Mouse (Mus musculus) heart, embryonic 15.5 days (tissue): Measurements from ENCODE around the gene Gm49405. TPM values are rescaled to one million over a fixed set of nuclear protein-coding genes. Genes with fewer than 3 reads are reported as not detected.

Experiments used
- ATAC-seq: fragments of 200-750 bp; cut with Nextera tagmentation; replicated peaks from 2 replicates; pipeline ENCODE4 v1.8.0; 2017; ENCODE audit warnings: low read depth, moderate TSS enrichment; ENCODE audit not compliant: insufficient number of reproducible peaks, insufficient read depth, low FRiP score
- H3K27ac ChIP-seq: fragments of 300-500 bp; sonication (generic); 2 replicates; pipeline ENCODE4 v1.5.1; 2015; ENCODE audit warnings: mild to moderate bottlenecking, inconsistent platforms
- H3K27me3 ChIP-seq: fragments of 300-500 bp; sonication (generic); 2 replicates; pipeline ENCODE4 v1.6.1; 2015; ENCODE audit warnings: inconsistent platforms
- H3K36me3 ChIP-seq: fragments of 300-500 bp; sonication (generic); 2 replicates; pipeline ENCODE4 v1.6.1; 2015; ENCODE audit warnings: mild to moderate bottlenecking, inconsistent platforms
- H3K4me1 ChIP-seq: fragments of 300-500 bp; sonication (generic); replicated peaks from 2 replicates; pipeline ENCODE4 v1.6.1; 2015; ENCODE audit warnings: inconsistent platforms
- H3K4me2 ChIP-seq: fragments of 300-500 bp; sonication (generic); 2 replicates; pipeline ENCODE4 v1.6.1; 2015; ENCODE audit warnings: inconsistent platforms, mild to moderate bottlenecking, moderate library complexity
- H3K4me3 ChIP-seq: fragments of 300-500 bp; sonication (generic); 2 replicates; pipeline ENCODE4 v1.5.1; 2015; ENCODE audit warnings: mild to moderate bottlenecking, inconsistent platforms
- H3K9ac ChIP-seq: fragments of 300-500 bp; sonication (generic); 2 replicates; pipeline ENCODE4 v1.6.1; 2015; ENCODE audit warnings: mild to moderate bottlenecking, inconsistent platforms
- H3K9me3 ChIP-seq: fragments of 300-500 bp; sonication (generic); replicated peaks from 2 replicates; pipeline ENCODE4 v1.6.1; 2016; ENCODE audit warnings: inconsistent platforms
- WGBS: fragments of 180-500 bp; shearing (Covaris S2); methylation state at CpG from one replicate; pipeline ENCODE4 v1.1.7; 2015; ENCODE audit warnings: mixed read lengths; 5-methylcytosine and 5-hydroxymethylcytosine counted together
- polyA plus RNA-seq: library from polyadenylated mRNA; unstranded; fragments of >200 nt; fragmentation: Nextera tagmentation; extraction: Ambion mirVana; gene quantifications from 2 replicates; pipeline ENCODE4 v1.2.1, GENCODE M21; 2015

The Gm49405 gene
- polyA plus RNA-seq, 1 experiment from 2014 or later = 4.5 TPM

- Histone ChIP-seq H3K4me1 (peaks cover 37% of the 10 kb centered on the region), H3K4me3 (peak overlapping the region; percentile 87), H3K4me2 (peak overlapping the region; percentile 95), H3K27ac (no peak overlapping the region), H3K36me3 (no peaks in the 10 kb centered on the region), H3K9ac (peak overlapping the region; percentile 53), H3K27me3 (no peaks in the 10 kb centered on the region), H3K9me3 (no peaks in the 10 kb centered on the region)
- WGBS = 78% methylated on average over 9 of the region's 9 CpGs
- no peak for ATAC-seq
Observed at GRCm38 (mm10) chr19:3999121-3999730, 1.2 kb upstream of the Gm49405 start.

GRCm38 (mm10) chr19:4000949-4001525 lies 611 bp downstream of the Gm49405 start:
- 18% methylated on average over 17 of the region's 17 CpGs for WGBS
- H3K27ac ChIP-seq = peak overlapping the region; percentile 99
- no peak for ATAC-seq

GRCm38 (mm10) chr19:4001752-4002151 lies 1.3 kb downstream of the Gm49405 start:
- H3K4me2 ChIP-seq = peak overlapping the region; percentile 95
- H3K27ac ChIP-seq = peak overlapping the region; percentile 99
- 64% methylated on average over 5 of the region's 5 CpGs for WGBS
- no peaks in the 10 kb centered on the region for H3K27me3 ChIP-seq
- no peak overlapping the region; the same call in 1 of the 2 replicates for H3K9ac ChIP-seq
- H3K9me3 ChIP-seq = no peaks in the 10 kb centered on the region
- peak overlapping the region; percentile 87; the same call in 1 of the 2 replicates for H3K4me3 ChIP-seq
- peaks cover 52% of the 10 kb centered on the region for H3K4me1 ChIP-seq
- H3K36me3 ChIP-seq = peaks cover 11% of the 10 kb centered on the region
- no peak for ATAC-seq

More at GRCm38 (mm10) chr19:4000949-4001525, 611 bp downstream of the Gm49405 start:
- peaks cover 51% of the 10 kb centered on the region for H3K4me1 ChIP-seq
- H3K4me3 ChIP-seq = peak overlapping the region; percentile 87
- H3K27me3 ChIP-seq = no peaks in the 10 kb centered on the region
- H3K4me2 ChIP-seq = peak overlapping the region; percentile 95
- peak overlapping the region; percentile 93 for H3K9ac ChIP-seq
- H3K9me3 ChIP-seq = no peaks in the 10 kb centered on the region
- H3K36me3 ChIP-seq = peaks cover 4% of the 10 kb centered on the region

- Histone ChIP-seq H3K4me2 (peak within 1 kb of the TSS; percentile 58), H3K9ac (peak within 1 kb of the TSS; percentile 48), H3K4me3 (peak within 1 kb of the TSS; percentile 29), H3K4me1 (peaks cover 52% of the 10 kb centered on the region), H3K9me3 (no peaks in the 10 kb centered on the region), H3K27ac (peak within 1 kb of the TSS; percentile 99), H3K27me3 (no peaks in the 10 kb centered on the region), H3K36me3 (peaks cover 24% of the 10 kb centered on the region)
- ATAC-seq = peak; percentile 58
- 47% methylated on average over 1 of the region's 1 CpGs for WGBS
Observed at GRCm38 (mm10) chr19:4003112-4003511, 2.7 kb downstream of the Gm49405 start, which contains the start of gene Doc2g. Gene Doc2g (plus strand): TSS chr19:4003313.

GRCm38 (mm10) chr19:4003641-4004040 lies 3.2 kb downstream of the Gm49405 start:
- ATAC-seq = no peak
- peak overlapping the region; percentile 58 for H3K4me2 ChIP-seq
- 61% methylated on average over 12 of the region's 12 CpGs for WGBS
- peaks cover 30% of the 10 kb centered on the region for H3K36me3 ChIP-seq
- H3K27me3 ChIP-seq = no peaks in the 10 kb centered on the region
- peak overlapping the region; percentile 48 for H3K9ac ChIP-seq
- peak overlapping the region; percentile 29 for H3K4me3 ChIP-seq
- no peaks in the 10 kb centered on the region for H3K9me3 ChIP-seq
- H3K27ac ChIP-seq = peak overlapping the region; percentile 99
- H3K4me1 ChIP-seq = peaks cover 52% of the 10 kb centered on the region

GRCm38 (mm10) chr19:4004331-4004730 lies 3.9 kb downstream of the Gm49405 start:
- no peaks in the 10 kb centered on the region for H3K9me3 ChIP-seq
- WGBS = 72% methylated on average over 15 of the region's 15 CpGs
- no peaks in the 10 kb centered on the region for H3K27me3 ChIP-seq
- peaks cover 37% of the 10 kb centered on the region for H3K36me3 ChIP-seq
- ATAC-seq = no peak
- H3K4me3 ChIP-seq = peak overlapping the region; percentile 29
- peak overlapping the region; percentile 48; the same call in 1 of the 2 replicates for H3K9ac ChIP-seq
- H3K27ac ChIP-seq = peak overlapping the region; percentile 99
- peaks cover 52% of the 10 kb centered on the region for H3K4me1 ChIP-seq
- peak overlapping the region; percentile 58 for H3K4me2 ChIP-seq

- Histone ChIP-seq H3K9ac (no peak overlapping the region), H3K4me2 (peak overlapping the region; percentile 58), H3K36me3 (peaks cover 44% of the 10 kb centered on the region), H3K4me3 (no peak overlapping the region), H3K27ac (peak overlapping the region; percentile 99), H3K4me1 (peaks cover 46% of the 10 kb centered on the region), H3K27me3 (no peaks in the 10 kb centered on the region), H3K9me3 (no peaks in the 10 kb centered on the region)
- 67% methylated on average over 9 of the region's 9 CpGs for WGBS
- ATAC-seq = no peak
Observed at GRCm38 (mm10) chr19:4005091-4005490, 4.7 kb downstream of the Gm49405 start.

GRCm38 (mm10) chr19:4005971-4006370 lies 5.5 kb downstream of the Gm49405 start:
- H3K9ac ChIP-seq = no peak overlapping the region
- no peak for ATAC-seq
- H3K4me1 ChIP-seq = peaks cover 46% of the 10 kb centered on the region
- 89% methylated on average over 8 of the region's 8 CpGs for WGBS
- H3K27me3 ChIP-seq = no peaks in the 10 kb centered on the region
- no peak overlapping the region for H3K4me2 ChIP-seq
- H3K4me3 ChIP-seq = no peak overlapping the region
- no peaks in the 10 kb centered on the region for H3K9me3 ChIP-seq
- 0 out of 2 replicates have a peak overlapping the region, but pooled peaks have one; percentile 15 for H3K27ac ChIP-seq
- H3K36me3 ChIP-seq = peaks cover 49% of the 10 kb centered on the region

GRCm38 (mm10) chr19:4011086-4011485 lies 10.7 kb downstream of the Gm49405 start:
- Histone ChIP-seq H3K9me3 (no peaks in the 10 kb centered on the region), H3K4me2 (no peak overlapping the region), H3K4me1 (peaks cover 18% of the 10 kb centered on the region), H3K27me3 (no peaks in the 10 kb centered on the region), H3K9ac (no peak overlapping the region), H3K4me3 (no peak overlapping the region), H3K27ac (no peak overlapping the region), H3K36me3 (peaks cover 45% of the 10 kb centered on the region)
- 90% methylated on average over 5 of the region's 5 CpGs for WGBS
- no peak for ATAC-seq

- Histone ChIP-seq H3K27me3 (no peaks in the 10 kb centered on the region), H3K9me3 (no peaks in the 10 kb centered on the region), H3K4me3 (peak within 1 kb of the TSS; percentile 77), H3K36me3 (peaks cover 31% of the 10 kb centered on the region), H3K27ac (peak within 1 kb of the TSS; percentile 86), H3K4me2 (peak within 1 kb of the TSS; percentile 62), H3K9ac (peak within 1 kb of the TSS; percentile 82), H3K4me1 (peaks cover 17% of the 10 kb centered on the region)
- under 1% methylated on average over 45 of the region's 45 CpGs for WGBS
- peak; percentile 99 for ATAC-seq
Observed at GRCm38 (mm10) chr19:4012432-4013022, 12.1 kb downstream of the Gm49405 start, which contains the start of gene Ndufv1. Gene Ndufv1 (minus strand): TSS chr19:4012806.

- H3K4me2 ChIP-seq = peak overlapping the region; percentile 55
- peaks cover 25% of the 10 kb centered on the region for H3K36me3 ChIP-seq
- no peak for ATAC-seq
- H3K4me1 ChIP-seq = peaks cover 17% of the 10 kb centered on the region
- peak overlapping the region; percentile 77 for H3K4me3 ChIP-seq
- H3K9ac ChIP-seq = peak overlapping the region; percentile 37
- WGBS = 12% methylated on average over 9 of the region's 9 CpGs
- no peaks in the 10 kb centered on the region for H3K9me3 ChIP-seq
- H3K27ac ChIP-seq = peak overlapping the region; percentile 33; the same call in 1 of the 2 replicates
- H3K27me3 ChIP-seq = no peaks in the 10 kb centered on the region
Observed at GRCm38 (mm10) chr19:4013066-4013465, 12.6 kb downstream of the Gm49405 start.
